ENCODE assay signal across 8 mouse cellular contexts in genomic region chr16:17201977-17202376, GRCm38 (mm10). TPM values are rescaled to one million over a fixed set of nuclear protein-coding genes. Genes with fewer than 3 reads are reported as not detected.
DNase-seq lines count a peak whose midpoint lies in the region; ATAC-seq and TF ChIP-seq lines count a peak whose summit lies in the region.

No protein-coding gene starts in this region.

- no peak for DNase-seq in heart, postnatal 4 days
- no peak for DNase-seq in gastrocnemius, postnatal 14 days
- DNase-seq in adrenal gland, adult 2 months: no peak

- no peak overlapping the region for H3K4me2 ChIP-seq in heart, embryonic 16.5 days (ENCODE audit: low read depth, low read length)
- H3K4me2 ChIP-seq in embryonic facial prominence, embryonic 15.5 days (replicated peaks): no peak overlapping the region
- H3K4me2 ChIP-seq in midbrain, embryonic 12.5 days (replicated peaks): no peak overlapping the region

- intact Hi-C loops in gastrocnemius, postnatal 14 days (cut with DNase I; ENCODE audit: low total_unique reads): no loop called here

- peaks cover 17% of the 10 kb centered on the region for H3K4me1 ChIP-seq in heart, embryonic 16.5 days (ENCODE audit: control insufficient read depth, insufficient read depth, low read length)
- peaks cover 40% of the 10 kb centered on the region for H3K4me1 ChIP-seq in E14TG2a.4 (replicated peaks; ENCODE audit: low read depth, low read length)
- peaks cover 10% of the 10 kb centered on the region for H3K4me1 ChIP-seq in embryonic facial prominence, embryonic 15.5 days
- peaks cover 15% of the 10 kb centered on the region for H3K4me1 ChIP-seq in midbrain, embryonic 12.5 days

- no peaks in the 10 kb centered on the region for H3K9me3 ChIP-seq in heart, embryonic 16.5 days (replicated peaks; ENCODE audit: control insufficient read depth, low read length)
- no peaks in the 10 kb centered on the region for H3K9me3 ChIP-seq in E14TG2a.4 (ENCODE audit: low read length)
- H3K9me3 ChIP-seq in embryonic facial prominence, embryonic 15.5 days (replicated peaks): no peaks in the 10 kb centered on the region
- no peaks in the 10 kb centered on the region for H3K9me3 ChIP-seq in midbrain, embryonic 12.5 days

- WGBS in heart, embryonic 16.5 days: 52% methylated on average over 2 of the region's 2 CpGs
- 52% methylated on average over 2 of the region's 2 CpGs for WGBS in embryonic facial prominence, embryonic 15.5 days
- 63% methylated on average over 2 of the region's 2 CpGs for WGBS in midbrain, embryonic 12.5 days

- no peak overlapping the region for H3K27ac ChIP-seq in heart, embryonic 16.5 days (ENCODE audit: low read length)
- H3K27ac ChIP-seq in embryonic facial prominence, embryonic 15.5 days (replicated peaks): peak overlapping the region; percentile 63
- no peak overlapping the region for H3K27ac ChIP-seq in midbrain, embryonic 12.5 days (replicated peaks)

- H3K9ac ChIP-seq in heart, embryonic 16.5 days (ENCODE audit: low read length): no peak overlapping the region
- H3K9ac ChIP-seq in embryonic facial prominence, embryonic 15.5 days: no peak overlapping the region
- no peak overlapping the region for H3K9ac ChIP-seq in midbrain, embryonic 12.5 days (replicated peaks)

- H3K27me3 ChIP-seq in heart, embryonic 16.5 days (ENCODE audit: control insufficient read depth, insufficient read depth, low read length): no peaks in the 10 kb centered on the region
- peaks cover 9% of the 10 kb centered on the region for H3K27me3 ChIP-seq in E14TG2a.4 (ENCODE audit: insufficient read depth, low read length)
- 0 out of 2 replicates have a peak, but pooled peaks cover 5% of the 10 kb centered on the region for H3K27me3 ChIP-seq in embryonic facial prominence, embryonic 15.5 days
- peaks cover 10% of the 10 kb centered on the region for H3K27me3 ChIP-seq in midbrain, embryonic 12.5 days

- no peaks in the 10 kb centered on the region for H3K36me3 ChIP-seq in heart, embryonic 16.5 days (ENCODE audit: control insufficient read depth, insufficient read depth)
- H3K36me3 ChIP-seq in E14TG2a.4 (ENCODE audit: insufficient read depth, low read length): peaks cover 23% of the 10 kb centered on the region
- H3K36me3 ChIP-seq in embryonic facial prominence, embryonic 15.5 days: no peaks in the 10 kb centered on the region
- H3K36me3 ChIP-seq in midbrain, embryonic 12.5 days: 0 out of 2 replicates have a peak, but pooled peaks cover 3% of the 10 kb centered on the region

- H3K4me3 ChIP-seq in heart, embryonic 16.5 days (ENCODE audit: low read length): no peak overlapping the region
- H3K4me3 ChIP-seq in E14TG2a.4 (replicated peaks; ENCODE audit: low read length): peak overlapping the region; percentile 98
- H3K4me3 ChIP-seq in embryonic facial prominence, embryonic 15.5 days (replicated peaks): peak overlapping the region; percentile 97
- 0 out of 2 replicates have a peak overlapping the region, but pooled peaks have one; percentile 100 for H3K4me3 ChIP-seq in midbrain, embryonic 12.5 days

- no peak for TF ChIP-seq CTCF in E14TG2a.4 (conservative IDR thresholded peaks at IDR 0.05; ENCODE audit: low read length)

- 0 out of 2 replicates have a peak, but pooled peaks have one; percentile 39 for ATAC-seq in heart, embryonic 16.5 days (replicated peaks; ENCODE audit: extremely low read depth, insufficient read depth, low FRiP score)
- peak; percentile 63; the same call in 1 of the 2 replicates for ATAC-seq in embryonic facial prominence, embryonic 15.5 days (ENCODE audit: insufficient number of reproducible peaks, low FRiP score, low TSS enrichment, low read depth)
- ATAC-seq in midbrain, embryonic 12.5 days (ENCODE audit: low FRiP score, low read depth): no peak
- no peak for ATAC-seq in monocyte, adult 5-6 weeks (replicated peaks; ENCODE audit: insufficient number of reproducible peaks, low FRiP score, low TSS enrichment, poor library complexity, severe bottlenecking)

RNA-seq across cellular contexts. Expression of gene Ube2l3, which starts 0.5 kb away (rescaled TPM):
- 268 and 284 TPM in 2 replicates for polyA plus RNA-seq in heart, embryonic 16.5 days (2015; fragmentation: Nextera tagmentation; extraction: Ambion mirVana)
- 100 to 1,000 TPM; 154 to 157 TPM for total RNA-seq in heart, postnatal 4 days (2021)
- polyA plus RNA-seq in embryonic facial prominence, embryonic 15.5 days (2015; fragmentation: Nextera tagmentation; extraction: Ambion mirVana): 304 and 312 TPM in 2 replicates
- 371 TPM in 2 replicates for polyA plus RNA-seq in midbrain, embryonic 12.5 days (2016; fragmentation: Nextera tagmentation; extraction: Ambion mirVana)
- total RNA-seq in gastrocnemius, postnatal 14 days (2021): 100 to 1,000 TPM; 144 TPM
- 72.4 to 90.6 TPM (median 82.3 TPM) in 3 replicates for total RNA-seq in monocyte, adult 5-6 weeks (2017)
- 100 to 1,000 TPM; 198 to 273 TPM for total RNA-seq in adrenal gland, adult 2 months (2021)
- polyA plus RNA-seq in adrenal gland, adult 2 months (2012; rRNA removed): 91.0 and 109 TPM in 2 replicates

RNA-seq across cellular contexts. Expression of gene Rimbp3, which starts 6.4 kb away (rescaled TPM):
- 0.17 and 0.34 TPM in 2 replicates for polyA plus RNA-seq in heart, embryonic 16.5 days (2015; fragmentation: Nextera tagmentation; extraction: Ambion mirVana)
- total RNA-seq in heart, postnatal 4 days (2021): under 1 TPM; 0.43 TPM
- polyA plus RNA-seq in embryonic facial prominence, embryonic 15.5 days (2015; fragmentation: Nextera tagmentation; extraction: Ambion mirVana): 0.46 and 0.57 TPM in 2 replicates
- 2.3 TPM in 2 replicates for polyA plus RNA-seq in midbrain, embryonic 12.5 days (2016; fragmentation: Nextera tagmentation; extraction: Ambion mirVana)
- total RNA-seq in gastrocnemius, postnatal 14 days (2021): under 1 TPM in 1 of 2 experiments, not detected in 1; 0.10 TPM
- total RNA-seq in monocyte, adult 5-6 weeks (2017): 0.10 to 0.19 TPM in 2 of 3 replicates, not detected in the other
- under 1 TPM in 1 of 2 experiments, not detected in 1; 0.07 TPM for total RNA-seq in adrenal gland, adult 2 months (2021)
- not detected in 2 replicates for polyA plus RNA-seq in adrenal gland, adult 2 months (2012; rRNA removed)

RNA-seq across cellular contexts. Expression of gene Hic2, which starts 31.4 kb away (rescaled TPM):
- 4.0 and 5.0 TPM in 2 replicates for polyA plus RNA-seq in heart, embryonic 16.5 days (2015; fragmentation: Nextera tagmentation; extraction: Ambion mirVana)
- total RNA-seq in heart, postnatal 4 days (2021): 1 to 10 TPM; 7.0 to 7.1 TPM
- 4.8 and 5.6 TPM in 2 replicates for polyA plus RNA-seq in embryonic facial prominence, embryonic 15.5 days (2015; fragmentation: Nextera tagmentation; extraction: Ambion mirVana)
- polyA plus RNA-seq in midbrain, embryonic 12.5 days (2016; fragmentation: Nextera tagmentation; extraction: Ambion mirVana): 15.3 and 18.6 TPM in 2 replicates
- total RNA-seq in gastrocnemius, postnatal 14 days (2021): 1 to 10 TPM; 1.1 to 1.2 TPM
- total RNA-seq in monocyte, adult 5-6 weeks (2017): 2.3 to 8.0 TPM (median 7.2 TPM) in 3 replicates
- total RNA-seq in adrenal gland, adult 2 months (2021): 1 to 10 TPM; 2.4 to 2.7 TPM
- polyA plus RNA-seq in adrenal gland, adult 2 months (2012; rRNA removed): 2.1 and 2.6 TPM in 2 replicates

RNA-seq across cellular contexts. Expression of gene Ccdc116, which starts 54.9 kb away (rescaled TPM):
- polyA plus RNA-seq in heart, embryonic 16.5 days (2015; fragmentation: Nextera tagmentation; extraction: Ambion mirVana): 0.22 and 0.76 TPM in 2 replicates
- total RNA-seq in heart, postnatal 4 days (2021): under 1 TPM; 0.26 to 0.32 TPM
- 0.80 and 1.2 TPM in 2 replicates for polyA plus RNA-seq in embryonic facial prominence, embryonic 15.5 days (2015; fragmentation: Nextera tagmentation; extraction: Ambion mirVana)
- polyA plus RNA-seq in midbrain, embryonic 12.5 days (2016; fragmentation: Nextera tagmentation; extraction: Ambion mirVana): 0.63 and 0.92 TPM in 2 replicates
- total RNA-seq in gastrocnemius, postnatal 14 days (2021): under 1 TPM in 1 of 2 experiments, not detected in 1; 0.13 TPM
- 0.19 to 0.53 TPM in 2 of 3 replicates, not detected in the other for total RNA-seq in monocyte, adult 5-6 weeks (2017)
- under 1 TPM; 0.24 to 0.29 TPM for total RNA-seq in adrenal gland, adult 2 months (2021)
- polyA plus RNA-seq in adrenal gland, adult 2 months (2012; rRNA removed): 0.44 and 0.60 TPM in 2 replicates

RNA-seq across cellular contexts. Expression of gene Ydjc, which starts 57.6 kb away (rescaled TPM):
- 4.1 and 6.5 TPM in 2 replicates for polyA plus RNA-seq in heart, embryonic 16.5 days (2015; fragmentation: Nextera tagmentation; extraction: Ambion mirVana)
- total RNA-seq in heart, postnatal 4 days (2021): 1 to 10 TPM; 1.9 to 2.9 TPM
- polyA plus RNA-seq in embryonic facial prominence, embryonic 15.5 days (2015; fragmentation: Nextera tagmentation; extraction: Ambion mirVana): 14.3 and 15.3 TPM in 2 replicates
- polyA plus RNA-seq in midbrain, embryonic 12.5 days (2016; fragmentation: Nextera tagmentation; extraction: Ambion mirVana): 9.6 and 10.0 TPM in 2 replicates
- total RNA-seq in gastrocnemius, postnatal 14 days (2021): under 1 TPM; 0.40 to 0.53 TPM
- total RNA-seq in monocyte, adult 5-6 weeks (2017): 0.96 to 1.5 TPM (median 1.2 TPM) in 3 replicates
- total RNA-seq in adrenal gland, adult 2 months (2021): 1 to 10 TPM; 4.9 to 6.5 TPM
- 28.2 and 39.2 TPM in 2 replicates for polyA plus RNA-seq in adrenal gland, adult 2 months (2012; rRNA removed)

Comparison
In these comparisons a context has a peak if more than half of its experiments do, and no peak if none do; other contexts are left out.
1. ATAC-seq: peak in heart, embryonic 16.5 days (single experiment) and embryonic facial prominence, embryonic 15.5 days (single experiment); none in midbrain, embryonic 12.5 days (single experiment) and monocyte, adult 5-6 weeks (single experiment).